Mouse (Mus musculus) cerebellum, postnatal 14 days (tissue): ENCODE results near the gene Btn1a1.
A peak's percentile ranks its signal among the peaks of the same experiment; 100 is the strongest.

Experiments
- DNase-seq, 2 experiments: peaks; one replicate each; pipeline ENCODE4 v3.0.0; 2021; ENCODE audit warnings: mixed read lengths in 2 of 2

Gene Btn1a1

GRCm38 (mm10) chr13:23436861-23437822 lies 28.6 kb downstream of the Btn1a1 start:
- DNase-seq = peak; percentile 74 to 79

- DNase-seq = peak; percentile 75
These were observed 29.5 kb downstream of the Btn1a1 start for GRCm38 (mm10) chr13:23436231-23436661.

GRCm38 (mm10) chr13:23435676-23436075 lies 30.0 kb downstream of the Btn1a1 start:
- DNase-seq = no peak

GRCm38 (mm10) chr13:23435241-23435640 lies 30.5 kb downstream of the Btn1a1 start:
- no peak for DNase-seq

- no peak for DNase-seq
These were observed 31.3 kb downstream of the Btn1a1 start for GRCm38 (mm10) chr13:23434426-23434825.

GRCm38 (mm10) chr13:23433801-23434200 lies 31.9 kb downstream of the Btn1a1 start:
- DNase-seq = no peak

- no peak for DNase-seq
These were observed 32.5 kb downstream of the Btn1a1 start for GRCm38 (mm10) chr13:23433206-23433605.

GRCm38 (mm10) chr13:23432562-23433201 lies 33.0 kb downstream of the Btn1a1 start:
- peak; percentile 98 to 99 for DNase-seq

- peak; percentile 88 to 91 for DNase-seq
These were observed 34.3 kb downstream of the Btn1a1 start for GRCm38 (mm10) chr13:23431351-23431771.

- DNase-seq = peak; percentile 83 to 85
These were observed 35.0 kb downstream of the Btn1a1 start for GRCm38 (mm10) chr13:23430734-23431133.

GRCm38 (mm10) chr13:23429771-23430380 lies 35.8 kb downstream of the Btn1a1 start:
- DNase-seq = peak in 1 of 2 experiments; percentile 19

- DNase-seq = no peak
These were observed 37.3 kb downstream of the Btn1a1 start for GRCm38 (mm10) chr13:23428166-23428993.

GRCm38 (mm10) chr13:23427401-23427910 lies 38.2 kb downstream of the Btn1a1 start:
- DNase-seq = no peak

GRCm38 (mm10) chr13:23426922-23427321 lies 38.8 kb downstream of the Btn1a1 start:
- peak in 1 of 2 experiments; percentile 57 for DNase-seq

GRCm38 (mm10) chr13:23426335-23426734 lies 39.4 kb downstream of the Btn1a1 start:
- DNase-seq = peak; percentile 48 to 70

GRCm38 (mm10) chr13:23425505-23425904 lies 40.2 kb downstream of the Btn1a1 start:
- DNase-seq = peak; percentile 70 to 80

GRCm38 (mm10) chr13:23424494-23425325 lies 41.0 kb downstream of the Btn1a1 start:
- peak; percentile 92 to 94 for DNase-seq

GRCm38 (mm10) chr13:23424052-23424380 lies 41.7 kb downstream of the Btn1a1 start:
- DNase-seq = no peak

- peak; percentile 98 for DNase-seq
These were observed 42.2 kb downstream of the Btn1a1 start, which contains the start of gene Abt1 for GRCm38 (mm10) chr13:23423286-23424051. TSS of gene Abt1 (minus strand) at chr13:23423866.

GRCm38 (mm10) chr13:23422351-23422750 lies 43.4 kb downstream of the Btn1a1 start:
- no peak for DNase-seq
